Mouse (Mus musculus) limb, embryonic 13.5 days (tissue): ENCODE results near the gene Dnajb12. TPM values are rescaled to one million over a fixed set of nuclear protein-coding genes. Genes with fewer than 3 reads are reported as not detected.

ENCODE experiments used
- ATAC-seq: fragments of 200-750 bp; cut with Nextera tagmentation; 2 replicates; pipeline ENCODE4 v1.8.0; 2017; ENCODE audit warnings: low read depth, moderate number of reproducible peaks, moderate TSS enrichment; ENCODE audit not compliant: low FRiP score
- H3K27ac ChIP-seq: fragments of 300-500 bp; sonication (generic); 2 replicates; pipeline ENCODE4 v1.5.1; 2015; ENCODE audit warnings: inconsistent platforms, mild to moderate bottlenecking, moderate library complexity
- H3K27me3 ChIP-seq: fragments of 300-500 bp; sonication (generic); 2 replicates; pipeline ENCODE4 v1.6.1; 2015; ENCODE audit warnings: mild to moderate bottlenecking, inconsistent platforms
- H3K36me3 ChIP-seq: fragments of 300-500 bp; sonication (generic); 2 replicates; pipeline ENCODE4 v1.6.1; 2015; ENCODE audit warnings: inconsistent platforms, mild to moderate bottlenecking, moderate library complexity
- H3K4me1 ChIP-seq: fragments of 300-500 bp; sonication (generic); 2 replicates; pipeline ENCODE4 v1.6.1; 2015; ENCODE audit warnings: inconsistent platforms
- H3K4me2 ChIP-seq: fragments of 300-500 bp; sonication (generic); replicated peaks from 2 replicates; pipeline ENCODE4 v1.6.1; 2015; ENCODE audit warnings: inconsistent platforms, mild to moderate bottlenecking, moderate library complexity
- H3K4me3 ChIP-seq: fragments of 300-500 bp; sonication (generic); 2 replicates; pipeline ENCODE4 v1.5.1; 2015; ENCODE audit warnings: moderate library complexity, mild to moderate bottlenecking, inconsistent platforms
- H3K9ac ChIP-seq: fragments of 300-500 bp; sonication (generic); 2 replicates; pipeline ENCODE4 v1.6.1; 2015; ENCODE audit warnings: mild to moderate bottlenecking, inconsistent platforms
- H3K9me3 ChIP-seq: fragments of 300-500 bp; sonication (generic); 2 replicates; pipeline ENCODE4 v1.6.1; 2016; ENCODE audit warnings: inconsistent platforms
- WGBS: fragments of 180-500 bp; shearing (Covaris S2); methylation state at CpG from one replicate; pipeline ENCODE4 v1.1.7; 2015; 5-methylcytosine and 5-hydroxymethylcytosine counted together
- polyA plus RNA-seq: library from polyadenylated mRNA; unstranded; fragments of >200 nt; fragmentation: Nextera tagmentation; extraction: Ambion mirVana; gene quantifications from 2 replicates; pipeline ENCODE4 v1.2.1, GENCODE M21; 2015

Gene Dnajb12
- 19.3 and 20.1 TPM in 2 replicates for polyA plus RNA-seq

DNA sequence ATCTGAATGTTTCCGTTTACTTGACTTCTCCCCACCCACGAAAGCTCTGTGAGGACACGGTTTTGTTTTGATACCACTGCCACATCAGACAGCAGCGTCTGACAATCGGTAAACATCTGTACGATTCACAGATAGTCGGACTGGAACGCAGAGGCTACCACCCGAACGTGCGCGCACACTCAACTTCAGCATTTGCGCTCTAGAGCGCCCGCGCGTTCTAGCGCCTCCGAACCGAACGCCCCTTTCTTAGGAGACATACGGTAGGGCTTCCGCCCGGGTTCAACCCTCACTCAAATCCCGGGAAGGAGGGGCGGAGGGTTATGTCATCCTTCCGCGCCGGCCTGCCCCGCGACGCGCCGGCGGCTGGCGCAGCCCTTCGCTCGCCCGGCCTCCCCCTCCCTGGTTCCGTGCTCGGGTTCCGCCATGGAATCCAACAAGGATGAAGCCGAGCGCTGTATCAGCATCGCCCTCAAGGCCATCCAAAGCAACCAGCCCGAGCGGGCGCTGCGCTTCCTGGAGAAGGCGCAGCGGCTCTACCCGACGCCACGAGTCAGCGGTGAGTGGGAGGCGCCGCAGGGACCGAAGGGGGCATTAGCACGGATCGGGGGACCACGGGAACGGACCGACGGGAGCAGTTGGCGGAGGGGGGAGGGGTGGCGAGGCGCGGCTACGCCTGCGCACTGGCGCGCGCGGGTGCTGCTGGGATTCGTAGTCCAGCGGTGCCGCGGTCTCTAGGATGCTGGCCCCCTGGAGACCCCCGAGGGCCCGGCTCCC lies at the start of gene Dnajb12:
TSS of gene Dnajb12 (plus strand) at position 302 of the 774 bp plus-strand sequence.
- no peaks in the 10 kb centered on the region for H3K9me3 ChIP-seq
- H3K9ac ChIP-seq: peak within 1 kb of the TSS; percentile 95
- H3K36me3 ChIP-seq: peaks cover 4% of the 10 kb centered on the region; the same call in 1 of the 2 replicates
- peak within 1 kb of the TSS; percentile 99 for H3K27ac ChIP-seq
- H3K4me2 ChIP-seq: peak within 1 kb of the TSS; percentile 91
- no peaks in the 10 kb centered on the region for H3K27me3 ChIP-seq
- ATAC-seq: peak; percentile 95
- WGBS: under 1% methylated on average over 75 of the region's 80 CpGs
- H3K4me3 ChIP-seq: peak within 1 kb of the TSS; percentile 88
- H3K4me1 ChIP-seq: peaks cover 15% of the 10 kb centered on the region

DNA sequence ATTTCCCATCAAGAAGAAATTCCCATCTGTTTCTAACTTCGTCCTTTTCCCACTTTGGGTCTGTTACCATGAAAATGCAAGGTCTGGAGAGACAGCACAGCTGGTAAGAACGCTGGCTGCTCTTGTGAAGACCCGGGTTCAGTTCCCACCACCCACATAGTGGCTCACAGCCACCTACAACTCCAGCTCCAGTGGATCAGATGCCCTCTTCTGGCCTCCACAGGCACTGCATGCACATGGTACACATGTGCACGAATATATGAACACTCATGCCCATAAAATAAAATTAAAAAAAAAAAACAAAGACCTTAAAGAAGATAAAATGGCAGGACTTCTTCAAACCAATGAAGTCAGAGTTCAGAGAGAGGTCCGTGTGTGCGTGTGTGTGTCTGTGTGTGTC lies 49.5 kb upstream of the Dnajb12 start:
- WGBS: 95% methylated on average over 6 of the region's 6 CpGs
- H3K4me2 ChIP-seq: no peak overlapping the region
- H3K36me3 ChIP-seq: peaks cover 55% of the 10 kb centered on the region
- H3K4me1 ChIP-seq: no peaks in the 10 kb centered on the region
- no peak overlapping the region for H3K27ac ChIP-seq
- no peak for ATAC-seq
- H3K27me3 ChIP-seq: no peaks in the 10 kb centered on the region
- H3K4me3 ChIP-seq: no peak overlapping the region
- no peak overlapping the region for H3K9ac ChIP-seq
- H3K9me3 ChIP-seq: peaks cover 8% of the 10 kb centered on the region; the same call in 1 of the 2 replicates

GRCm38 (mm10) chr10:59831950-59832349 lies 47.4 kb upstream of the Dnajb12 start:
- Histone ChIP-seq H3K27ac (no peak overlapping the region), H3K4me2 (no peak overlapping the region), H3K4me1 (no peaks in the 10 kb centered on the region), H3K4me3 (no peak overlapping the region), H3K9me3 (peaks cover 8% of the 10 kb centered on the region; the same call in 1 of the 2 replicates), H3K9ac (no peak overlapping the region), H3K36me3 (peaks cover 51% of the 10 kb centered on the region), H3K27me3 (no peaks in the 10 kb centered on the region)
- 88% methylated on average over 7 of the region's 7 CpGs for WGBS
- ATAC-seq: no peak

DNA sequence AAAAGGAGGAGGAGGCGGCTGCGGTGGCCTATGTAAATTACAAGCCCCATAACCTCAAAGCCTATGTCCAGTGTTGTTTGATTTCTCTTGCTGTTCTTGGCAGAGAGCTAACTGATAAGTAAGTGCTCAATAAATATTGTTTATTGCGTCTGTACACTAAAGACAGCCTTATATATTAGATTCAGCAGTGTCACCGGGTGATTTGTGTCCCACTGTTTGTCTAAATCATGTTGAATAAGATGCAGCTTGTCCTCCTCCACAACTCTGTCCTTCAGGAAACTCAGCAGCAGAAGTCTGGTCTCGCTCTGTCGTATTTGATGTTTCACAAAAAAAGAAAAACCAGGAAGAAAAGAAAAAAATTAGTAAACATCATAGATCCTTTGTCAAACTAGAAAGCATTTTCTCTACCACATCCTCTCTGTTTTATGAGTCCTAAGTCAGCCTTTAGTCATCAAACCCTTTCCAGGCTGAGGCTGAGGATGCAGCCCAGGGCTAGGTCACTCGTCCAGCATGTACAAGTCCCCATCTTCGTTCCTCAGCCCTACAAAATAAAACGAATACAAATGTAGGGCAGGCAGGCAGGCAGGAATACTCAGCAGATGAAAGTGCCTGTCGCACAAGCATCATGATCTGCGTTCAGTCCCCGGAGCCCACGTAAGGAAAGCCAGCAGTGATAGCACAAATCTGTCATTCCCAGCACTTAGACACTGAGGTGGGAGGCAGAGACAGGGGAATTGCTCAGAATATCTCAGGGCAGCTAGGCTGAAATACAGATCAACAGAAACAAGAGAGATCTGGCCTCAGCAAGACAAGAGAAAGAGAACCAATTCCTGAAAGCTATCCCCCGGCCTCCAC lies 43.8 kb upstream of the Dnajb12 start:
- Histone ChIP-seq H3K27ac (no peak overlapping the region), H3K9me3 (no peaks in the 10 kb centered on the region), H3K27me3 (no peaks in the 10 kb centered on the region), H3K4me3 (no peak overlapping the region), H3K36me3 (peaks cover 30% of the 10 kb centered on the region), H3K4me2 (no peak overlapping the region), H3K9ac (no peak overlapping the region), H3K4me1 (no peaks in the 10 kb centered on the region)
- WGBS: 86% methylated on average over 14 of the region's 14 CpGs
- ATAC-seq: no peak

DNA sequence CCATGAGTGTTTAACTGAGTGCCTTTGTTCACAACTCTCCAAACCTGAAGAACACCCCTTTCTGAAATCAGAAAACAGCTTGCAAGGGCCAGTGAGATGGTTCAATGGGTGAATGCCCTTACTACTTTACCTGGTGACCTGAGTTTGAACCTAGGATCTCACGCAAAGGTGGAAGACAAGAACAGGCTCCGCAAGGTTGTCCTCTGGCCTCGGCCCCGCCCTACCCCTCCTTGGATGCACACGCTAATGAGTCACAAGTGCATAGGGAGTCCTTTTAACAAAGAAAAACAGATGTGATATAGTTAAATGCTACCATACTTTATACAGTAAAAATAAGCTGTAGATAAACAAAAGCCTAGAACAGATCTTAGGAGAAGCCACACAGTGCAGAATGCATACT lies 41.9 kb upstream of the Dnajb12 start:
- Histone ChIP-seq H3K4me3 (no peak overlapping the region), H3K9ac (no peak overlapping the region), H3K27ac (no peak overlapping the region), H3K27me3 (no peaks in the 10 kb centered on the region), H3K4me2 (no peak overlapping the region), H3K9me3 (no peaks in the 10 kb centered on the region), H3K36me3 (peaks cover 33% of the 10 kb centered on the region), H3K4me1 (no peaks in the 10 kb centered on the region)
- no peak for ATAC-seq
- WGBS: 87% methylated on average over 5 of the region's 5 CpGs

- no peak overlapping the region for H3K4me3 ChIP-seq
- peaks cover 14% of the 10 kb centered on the region for H3K4me1 ChIP-seq
- H3K36me3 ChIP-seq: peaks cover 25% of the 10 kb centered on the region
- H3K4me2 ChIP-seq: no peak overlapping the region
- H3K9ac ChIP-seq: no peak overlapping the region
- WGBS: 92% methylated on average over 8 of the region's 8 CpGs
- H3K27me3 ChIP-seq: no peaks in the 10 kb centered on the region
- no peak overlapping the region for H3K27ac ChIP-seq
- no peaks in the 10 kb centered on the region for H3K9me3 ChIP-seq
- no peak for ATAC-seq
These were observed 37.9 kb upstream of the Dnajb12 start for GRCm38 (mm10) chr10:59841434-59841833.

- Histone ChIP-seq H3K27ac (no peak overlapping the region), H3K9me3 (no peaks in the 10 kb centered on the region), H3K4me3 (no peak overlapping the region), H3K4me1 (peaks cover 21% of the 10 kb centered on the region), H3K9ac (no peak overlapping the region), H3K4me2 (no peak overlapping the region), H3K36me3 (peaks cover 27% of the 10 kb centered on the region), H3K27me3 (no peaks in the 10 kb centered on the region)
- WGBS: 37% methylated on average over 5 of the region's 5 CpGs
- ATAC-seq: no peak
These were observed 36.2 kb upstream of the Dnajb12 start for GRCm38 (mm10) chr10:59843125-59843524.

GRCm38 (mm10) chr10:59844686-59845085 lies 34.7 kb upstream of the Dnajb12 start:
- H3K4me1 ChIP-seq: peaks cover 36% of the 10 kb centered on the region
- no peaks in the 10 kb centered on the region for H3K27me3 ChIP-seq
- ATAC-seq: no peak
- H3K9me3 ChIP-seq: no peaks in the 10 kb centered on the region
- no peak overlapping the region for H3K9ac ChIP-seq
- no peak overlapping the region for H3K4me2 ChIP-seq
- no peak overlapping the region for H3K4me3 ChIP-seq
- 36% methylated on average over 9 of the region's 9 CpGs for WGBS
- H3K27ac ChIP-seq: no peak overlapping the region
- H3K36me3 ChIP-seq: peaks cover 26% of the 10 kb centered on the region

GRCm38 (mm10) chr10:59846416-59846815 lies 32.9 kb upstream of the Dnajb12 start:
- WGBS: 78% methylated on average over 6 of the region's 6 CpGs
- H3K36me3 ChIP-seq: peaks cover 22% of the 10 kb centered on the region
- no peaks in the 10 kb centered on the region for H3K9me3 ChIP-seq
- peaks cover 36% of the 10 kb centered on the region for H3K4me1 ChIP-seq
- H3K27ac ChIP-seq: no peak overlapping the region
- H3K9ac ChIP-seq: no peak overlapping the region
- no peak for ATAC-seq
- H3K4me2 ChIP-seq: no peak overlapping the region
- H3K4me3 ChIP-seq: no peak overlapping the region
- no peaks in the 10 kb centered on the region for H3K27me3 ChIP-seq

- no peaks in the 10 kb centered on the region for H3K9me3 ChIP-seq
- H3K9ac ChIP-seq: no peak overlapping the region
- no peak overlapping the region for H3K4me2 ChIP-seq
- no peak overlapping the region for H3K4me3 ChIP-seq
- H3K36me3 ChIP-seq: peaks cover 11% of the 10 kb centered on the region; the same call in 1 of the 2 replicates
- H3K27me3 ChIP-seq: no peaks in the 10 kb centered on the region
- 72% methylated on average over 11 of the region's 11 CpGs for WGBS
- H3K4me1 ChIP-seq: peaks cover 36% of the 10 kb centered on the region
- ATAC-seq: no peak
- no peak overlapping the region; the same call in 1 of the 2 replicates for H3K27ac ChIP-seq
These were observed 31.1 kb upstream of the Dnajb12 start for GRCm38 (mm10) chr10:59848079-59848877.

GRCm38 (mm10) chr10:59848953-59849352 lies 30.4 kb upstream of the Dnajb12 start:
- no peaks in the 10 kb centered on the region for H3K27me3 ChIP-seq
- H3K9ac ChIP-seq: no peak overlapping the region
- peaks cover 11% of the 10 kb centered on the region; the same call in 1 of the 2 replicates for H3K36me3 ChIP-seq
- no peak overlapping the region for H3K27ac ChIP-seq
- 58% methylated on average over 9 of the region's 9 CpGs for WGBS
- H3K4me2 ChIP-seq: no peak overlapping the region
- no peaks in the 10 kb centered on the region for H3K9me3 ChIP-seq
- no peak; the same call in 1 of the 2 replicates for ATAC-seq
- no peak overlapping the region for H3K4me3 ChIP-seq
- peaks cover 31% of the 10 kb centered on the region for H3K4me1 ChIP-seq
